Mouse (Mus musculus): Measurements from ENCODE around the gene Apip. TPM values are rescaled to one million over a fixed set of nuclear protein-coding genes. Genes with fewer than 3 reads are reported as not detected.
A peak's percentile ranks its signal among the peaks of the same experiment; 100 is the strongest.

Gene Apip
- polyA plus RNA-seq, 1 experiment from 2014 or later: 53.1 TPM

GRCm38 (mm10) chr2:103069752-103070405 lies 3.6 kb upstream of the Apip start:
- Histone ChIP-seq H3K27me3 (no peaks in the 10 kb centered on the region), H3K36me3 (no peaks in the 10 kb centered on the region), H3K4me2 (no peak overlapping the region), H3K9ac (no peak overlapping the region), H3K4me1 (replicated peaks) (peaks cover 28% of the 10 kb centered on the region), H3K9me3 (no peaks in the 10 kb centered on the region), H3K4me3 (no peak overlapping the region), H3K27ac (replicated peaks) (no peak overlapping the region)
- ATAC-seq (ENCODE audit: low FRiP score, low read depth): no peak
- 95% methylated on average over 5 of the region's 5 CpGs for WGBS

GRCm38 (mm10) chr2:103070586-103070985 lies 2.9 kb upstream of the Apip start:
- no peak overlapping the region for H3K9ac ChIP-seq
- no peak for ATAC-seq (ENCODE audit: low FRiP score, low read depth)
- peaks cover 29% of the 10 kb centered on the region for H3K4me1 ChIP-seq (replicated peaks)
- WGBS: 89% methylated on average over 3 of the region's 3 CpGs
- H3K4me3 ChIP-seq: no peak overlapping the region
- H3K4me2 ChIP-seq: no peak overlapping the region
- H3K36me3 ChIP-seq: no peaks in the 10 kb centered on the region
- no peak overlapping the region for H3K27ac ChIP-seq (replicated peaks)
- H3K27me3 ChIP-seq: no peaks in the 10 kb centered on the region
- H3K9me3 ChIP-seq: no peaks in the 10 kb centered on the region

- H3K4me3 ChIP-seq: no peak overlapping the region
- ATAC-seq (ENCODE audit: low FRiP score, low read depth): no peak
- H3K27me3 ChIP-seq: no peaks in the 10 kb centered on the region
- H3K27ac ChIP-seq (replicated peaks): no peak overlapping the region
- H3K4me2 ChIP-seq: no peak overlapping the region
- 74% methylated on average over 6 of the region's 6 CpGs for WGBS
- no peaks in the 10 kb centered on the region for H3K4me1 ChIP-seq (replicated peaks)
- no peaks in the 10 kb centered on the region for H3K36me3 ChIP-seq
- H3K9me3 ChIP-seq: no peaks in the 10 kb centered on the region
- no peak overlapping the region for H3K9ac ChIP-seq
These were observed 7.6 kb downstream of the Apip start for GRCm38 (mm10) chr2:103081117-103081516.

DNA sequence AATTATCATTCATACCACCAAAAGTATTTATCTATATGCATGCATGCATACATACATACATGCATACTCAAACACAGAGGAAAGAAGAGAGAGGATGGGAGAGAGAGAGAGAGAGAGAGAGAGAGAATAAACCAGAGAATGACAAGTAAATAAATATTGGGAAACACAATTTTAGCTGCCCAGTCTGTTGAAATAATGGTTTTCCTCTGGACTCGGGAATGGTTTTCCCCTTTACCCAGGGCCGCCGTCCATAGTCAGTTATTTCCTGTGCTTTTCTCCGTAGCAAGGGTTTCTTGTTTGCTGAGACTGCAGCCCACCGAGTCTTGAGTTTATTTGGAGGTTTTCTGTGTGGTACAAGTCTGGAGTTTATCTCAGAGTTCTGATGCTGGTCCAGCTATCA lies 8.2 kb downstream of the Apip start:
- H3K36me3 ChIP-seq: no peaks in the 10 kb centered on the region
- no peak overlapping the region for H3K4me3 ChIP-seq
- H3K27ac ChIP-seq (replicated peaks): no peak overlapping the region
- no peaks in the 10 kb centered on the region for H3K4me1 ChIP-seq (replicated peaks)
- 79% methylated on average over 5 of the region's 5 CpGs for WGBS
- no peak for ATAC-seq (ENCODE audit: low FRiP score, low read depth)
- no peaks in the 10 kb centered on the region for H3K9me3 ChIP-seq
- no peak overlapping the region for H3K9ac ChIP-seq
- no peak overlapping the region for H3K4me2 ChIP-seq
- no peaks in the 10 kb centered on the region for H3K27me3 ChIP-seq

- Histone ChIP-seq H3K27ac (replicated peaks) (no peak overlapping the region), H3K9ac (no peak overlapping the region), H3K36me3 (0 out of 2 replicates have a peak, but pooled peaks cover 2% of the 10 kb centered on the region), H3K9me3 (no peaks in the 10 kb centered on the region), H3K4me3 (no peak overlapping the region), H3K4me1 (replicated peaks) (no peaks in the 10 kb centered on the region), H3K27me3 (no peaks in the 10 kb centered on the region), H3K4me2 (no peak overlapping the region)
- no peak for ATAC-seq (ENCODE audit: low FRiP score, low read depth)
- WGBS: 87% methylated on average over 7 of the region's 7 CpGs
These were observed 9.4 kb downstream of the Apip start for GRCm38 (mm10) chr2:103082853-103083252.

- H3K36me3 ChIP-seq: peaks cover 12% of the 10 kb centered on the region; the same call in 1 of the 2 replicates
- 60% methylated on average over 5 of the region's 5 CpGs for WGBS
- no peaks in the 10 kb centered on the region for H3K4me1 ChIP-seq (replicated peaks)
- H3K9me3 ChIP-seq: no peaks in the 10 kb centered on the region
- no peak overlapping the region for H3K4me3 ChIP-seq
- no peak overlapping the region for H3K9ac ChIP-seq
- no peak for ATAC-seq (ENCODE audit: low FRiP score, low read depth)
- no peak overlapping the region for H3K4me2 ChIP-seq
- no peaks in the 10 kb centered on the region for H3K27me3 ChIP-seq
- H3K27ac ChIP-seq (replicated peaks): no peak overlapping the region
These were observed 11.0 kb downstream of the Apip start for GRCm38 (mm10) chr2:103084451-103084850.

GRCm38 (mm10) chr2:103085633-103086032 lies 12.2 kb downstream of the Apip start:
- Histone ChIP-seq H3K9me3 (no peaks in the 10 kb centered on the region), H3K9ac (no peak overlapping the region), H3K4me3 (no peak overlapping the region), H3K4me2 (no peak overlapping the region), H3K4me1 (replicated peaks) (no peaks in the 10 kb centered on the region), H3K27ac (replicated peaks) (no peak overlapping the region), H3K27me3 (no peaks in the 10 kb centered on the region), H3K36me3 (peaks cover 19% of the 10 kb centered on the region; the same call in 1 of the 2 replicates)
- WGBS: 59% methylated on average over 10 of the region's 10 CpGs
- ATAC-seq (ENCODE audit: low FRiP score, low read depth): peak; percentile 56; the same call in 1 of the 2 replicates

- H3K36me3 ChIP-seq: peaks cover 19% of the 10 kb centered on the region; the same call in 1 of the 2 replicates
- WGBS: 9% methylated on average over 1 of the region's 1 CpGs
- no peak for ATAC-seq (ENCODE audit: low FRiP score, low read depth)
- no peaks in the 10 kb centered on the region for H3K9me3 ChIP-seq
- no peaks in the 10 kb centered on the region for H3K4me1 ChIP-seq (replicated peaks)
- no peak overlapping the region for H3K4me2 ChIP-seq
- H3K9ac ChIP-seq: no peak overlapping the region
- no peak overlapping the region for H3K4me3 ChIP-seq
- H3K27me3 ChIP-seq: no peaks in the 10 kb centered on the region
- H3K27ac ChIP-seq (replicated peaks): no peak overlapping the region
These were observed 13.0 kb downstream of the Apip start for GRCm38 (mm10) chr2:103086432-103086831.

GRCm38 (mm10) chr2:103088099-103088498 lies 14.6 kb downstream of the Apip start:
- Histone ChIP-seq H3K9me3 (no peaks in the 10 kb centered on the region), H3K36me3 (peaks cover 23% of the 10 kb centered on the region), H3K4me1 (replicated peaks) (no peaks in the 10 kb centered on the region), H3K4me2 (no peak overlapping the region), H3K4me3 (no peak overlapping the region), H3K27me3 (no peaks in the 10 kb centered on the region), H3K9ac (no peak overlapping the region), H3K27ac (replicated peaks) (no peak overlapping the region)
- ATAC-seq (ENCODE audit: low FRiP score, low read depth): no peak
- WGBS: 96% methylated on average over 4 of the region's 4 CpGs

- Histone ChIP-seq H3K4me3 (no peak overlapping the region), H3K4me1 (replicated peaks) (no peaks in the 10 kb centered on the region), H3K27me3 (no peaks in the 10 kb centered on the region), H3K4me2 (no peak overlapping the region), H3K36me3 (peaks cover 34% of the 10 kb centered on the region), H3K27ac (replicated peaks) (no peak overlapping the region), H3K9ac (no peak overlapping the region), H3K9me3 (no peaks in the 10 kb centered on the region)
- 35% methylated on average over 6 of the region's 6 CpGs for WGBS
- ATAC-seq (ENCODE audit: low FRiP score, low read depth): no peak
These were observed 16.0 kb downstream of the Apip start for GRCm38 (mm10) chr2:103089521-103089920.

DNA sequence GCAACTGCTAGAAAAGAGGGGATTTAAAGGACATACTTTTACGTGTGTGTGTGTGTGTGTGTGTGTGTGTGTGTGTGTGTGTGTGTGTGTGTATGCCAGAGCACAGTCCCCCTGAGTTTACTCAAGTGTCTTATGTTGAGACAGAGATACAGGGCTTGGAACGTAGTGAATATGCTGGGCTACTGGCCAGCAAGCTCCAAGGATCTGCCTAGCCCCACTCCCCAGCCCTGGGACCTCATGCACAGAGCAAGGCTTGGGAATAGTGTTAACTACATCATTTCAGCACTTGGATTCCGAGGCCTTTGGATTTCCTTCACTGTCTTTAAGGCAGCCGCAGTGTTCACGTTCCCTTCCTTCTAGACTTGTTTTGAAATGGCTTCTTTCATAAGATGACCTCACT lies 29.1 kb downstream of the Apip start:
- Histone ChIP-seq H3K27me3 (no peaks in the 10 kb centered on the region), H3K9ac (no peak overlapping the region), H3K4me1 (replicated peaks) (no peaks in the 10 kb centered on the region), H3K9me3 (no peaks in the 10 kb centered on the region), H3K27ac (replicated peaks) (no peak overlapping the region), H3K4me2 (no peak overlapping the region), H3K4me3 (no peak overlapping the region), H3K36me3 (no peaks in the 10 kb centered on the region)
- 74% methylated on average over 5 of the region's 5 CpGs for whole genome bisulfite sequencing
- no peak for ATAC-seq (ENCODE audit: low FRiP score, low read depth)

- Histone ChIP-seq H3K27me3 (no peaks in the 10 kb centered on the region), H3K9me3 (no peaks in the 10 kb centered on the region), H3K36me3 (no peaks in the 10 kb centered on the region), H3K9ac (no peak overlapping the region), H3K27ac (replicated peaks) (no peak overlapping the region), H3K4me1 (replicated peaks) (no peaks in the 10 kb centered on the region), H3K4me3 (no peak overlapping the region), H3K4me2 (no peak overlapping the region)
- WGBS: 91% methylated on average over 2 of the region's 2 CpGs
- ATAC-seq (ENCODE audit: low FRiP score, low read depth): no peak
These were observed 32.7 kb downstream of the Apip start for GRCm38 (mm10) chr2:103106172-103106571.

DNA sequence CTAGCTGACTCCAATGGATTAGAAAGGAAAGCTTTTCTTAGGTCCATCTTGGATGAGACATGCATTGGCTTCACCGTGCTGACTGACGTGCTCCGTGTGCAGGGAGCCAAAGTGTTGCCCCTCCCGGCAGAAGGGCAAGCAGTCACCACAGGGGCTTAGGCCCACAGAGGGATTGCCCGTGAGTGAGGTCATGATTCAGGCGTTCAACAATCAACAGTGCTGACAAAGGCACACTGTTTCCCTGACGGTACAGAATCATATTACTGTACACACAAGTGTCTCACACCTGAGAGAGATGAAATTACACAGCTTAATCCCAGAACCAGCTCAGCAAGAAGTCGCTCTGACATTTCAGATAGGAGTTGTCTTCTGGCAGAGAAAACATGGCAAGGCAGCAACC lies 38.2 kb downstream of the Apip start:
- H3K27me3 ChIP-seq: no peaks in the 10 kb centered on the region
- no peaks in the 10 kb centered on the region for H3K9me3 ChIP-seq

More for the DNA sequence above, 38.2 kb downstream of the Apip start:
- Histone ChIP-seq H3K4me2 (no peak overlapping the region), H3K9ac (no peak overlapping the region), H3K27ac (replicated peaks) (no peak overlapping the region), H3K4me3 (no peak overlapping the region), H3K4me1 (replicated peaks) (no peaks in the 10 kb centered on the region), H3K36me3 (no peaks in the 10 kb centered on the region)
- no peak for ATAC-seq (ENCODE audit: low FRiP score, low read depth)
- 63% methylated on average over 8 of the region's 8 CpGs for WGBS
